Mouse (Mus musculus) spleen, adult 2 months (tissue): ENCODE measurements around the gene Car11. TPM values are rescaled to one million over a fixed set of nuclear protein-coding genes. Genes with fewer than 3 reads are reported as not detected.

Source experiments
- DNase-seq, 2 experiments: peaks; one replicate each; pipeline versions ENCODE4 v3.0.0 to v3.0.0-alpha.2; 2012 to 2021; ENCODE audit warnings: low spot score in 2 of 2, low read depth in 1 of 2
- H3K27ac ChIP-seq: fragments of 200-500 bp; 2 replicates; pipeline ENCODE4 v1.5.1; 2012; ENCODE audit warnings: low read length, inconsistent platforms; ENCODE audit not compliant: insufficient read depth
- H3K27me3 ChIP-seq: fragments of 200-500 bp; 2 replicates; pipeline ENCODE4 v1.6.1; 2012; ENCODE audit warnings: mild to moderate bottlenecking, moderate library complexity, low read length, inconsistent platforms; ENCODE audit not compliant: control insufficient read depth, insufficient read depth
- H3K36me3 ChIP-seq: fragments of 200-500 bp; 2 replicates; pipeline ENCODE4 v1.6.1; 2012; ENCODE audit warnings: mild to moderate bottlenecking, low read length, inconsistent platforms; ENCODE audit not compliant: control insufficient read depth, insufficient read depth
- H3K4me1 ChIP-seq: fragments of 200-500 bp; 2 replicates; pipeline ENCODE4 v1.6.1; 2011; ENCODE audit warnings: inconsistent platforms; ENCODE audit not compliant: control insufficient read depth, insufficient read depth, insufficient read length
- H3K4me3 ChIP-seq: fragments of 200-500 bp; 2 replicates; pipeline ENCODE4 v1.5.1; 2011; ENCODE audit warnings: mild to moderate bottlenecking, inconsistent platforms; ENCODE audit not compliant: insufficient read depth, insufficient read length; ENCODE audit errors: extremely low read depth
- CTCF ChIP-seq: fragments of 200-500 bp; IDR thresholded peaks from 2 replicates; pipeline ENCODE4 v1.5.1; 2011; ENCODE audit warnings: mild to moderate bottlenecking, inconsistent platforms; ENCODE audit not compliant: insufficient read depth, insufficient read length, insufficient replicate concordance; ENCODE audit errors: extremely low read depth
- POLR2A ChIP-seq: fragments of 200-500 bp; IDR thresholded peaks from 2 replicates; pipeline ENCODE4 v1.6.1; 2011; ENCODE audit warnings: low read depth, low read length, inconsistent platforms
- WGBS: fragments of 180-500 bp; shearing (Covaris S2); methylation state at CpG from one replicate; pipeline ENCODE4 v1.1.7; 2018; 5-methylcytosine and 5-hydroxymethylcytosine counted together
- polyA plus RNA-seq: library from polyadenylated mRNA; depleted of rRNA; stranded (reverse); fragments of >200 nt; gene quantifications from 2 replicates; pipeline ENCODE4 v1.2.3, GENCODE M21; 2012

Car11 gene
- polyA plus RNA-seq, 1 experiment, result 2.4 TPM

- DNase-seq, result no peak
- TF ChIP-seq POLR2A (no peak), CTCF (no peak)
- Histone ChIP-seq H3K27me3 (no peaks in the 10 kb centered on the region), H3K36me3 (peaks cover 24% of the 10 kb centered on the region), H3K4me3 (no peak overlapping the region), H3K27ac (no peak overlapping the region), H3K4me1 (peaks cover 5% of the 10 kb centered on the region; the same call in 1 of the 2 replicates)
- WGBS, result 90% methylated on average over 10 of the region's 10 CpGs
Observed at GRCm38 (mm10) chr7:45719180-45719579, 19.5 kb downstream of the Car11 start.

DNA sequence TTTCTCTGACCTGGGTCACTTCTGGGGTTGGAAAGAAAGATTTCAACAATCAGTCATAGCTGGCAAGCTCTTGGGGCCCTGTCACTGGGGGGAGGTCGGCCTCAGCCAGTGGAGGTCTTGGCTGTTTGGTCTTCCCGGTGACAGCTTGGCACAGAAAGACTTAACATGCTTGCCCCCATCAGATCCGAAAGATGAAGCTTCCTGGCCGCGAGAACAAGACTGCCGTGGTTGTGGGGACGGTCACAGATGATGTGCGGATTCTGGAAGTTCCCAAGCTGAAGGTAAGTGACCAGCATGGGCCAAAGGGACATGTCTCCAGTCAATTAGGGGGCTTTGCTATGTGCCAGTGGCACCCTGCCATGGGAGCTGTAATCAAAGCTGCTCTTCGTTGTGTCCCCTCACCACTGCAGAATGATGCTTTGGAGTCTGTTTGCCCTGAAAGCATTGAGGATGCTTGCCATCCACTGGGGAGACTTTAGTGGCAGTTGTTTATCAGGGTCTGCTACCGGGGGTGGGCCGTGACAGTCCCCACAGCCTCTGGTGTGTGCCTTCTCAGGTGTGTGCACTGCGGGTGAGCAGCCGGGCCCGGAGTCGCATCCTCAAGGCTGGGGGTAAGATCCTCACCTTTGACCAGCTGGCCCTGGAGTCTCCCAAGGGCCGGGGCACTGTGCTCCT is 20.2 kb downstream of the Car11 start:
- Histone ChIP-seq H3K4me1 (peaks cover 5% of the 10 kb centered on the region; the same call in 1 of the 2 replicates), H3K36me3 (peaks cover 24% of the 10 kb centered on the region)
- WGBS, result 92% methylated on average over 16 of the region's 16 CpGs

GRCm38 (mm10) chr7:45720413-45721233 is 21.0 kb downstream of the Car11 start, which contains the start of gene Fam83e:
TSS of gene Fam83e (plus strand) at chr7:45721212.
- TF ChIP-seq POLR2A, result no peak
- no peak for TF ChIP-seq CTCF
- Histone ChIP-seq H3K27ac (no peak within 1 kb of the TSS), H3K4me3 (no peak within 1 kb of the TSS), H3K36me3 (peaks cover 26% of the 10 kb centered on the region), H3K4me1 (peaks cover 2% of the 10 kb centered on the region; the same call in 1 of the 2 replicates), H3K27me3 (no peaks in the 10 kb centered on the region)
- 88% methylated on average over 14 of the region's 14 CpGs for WGBS
- DNase-seq, result no peak

More for the DNA sequence above, 20.2 kb downstream of the Car11 start:
- Histone ChIP-seq H3K27me3 (no peaks in the 10 kb centered on the region), H3K27ac (no peak overlapping the region), H3K4me3 (no peak overlapping the region)
- no peak for DNase-seq
- TF ChIP-seq CTCF (no peak), POLR2A (no peak)

DNA sequence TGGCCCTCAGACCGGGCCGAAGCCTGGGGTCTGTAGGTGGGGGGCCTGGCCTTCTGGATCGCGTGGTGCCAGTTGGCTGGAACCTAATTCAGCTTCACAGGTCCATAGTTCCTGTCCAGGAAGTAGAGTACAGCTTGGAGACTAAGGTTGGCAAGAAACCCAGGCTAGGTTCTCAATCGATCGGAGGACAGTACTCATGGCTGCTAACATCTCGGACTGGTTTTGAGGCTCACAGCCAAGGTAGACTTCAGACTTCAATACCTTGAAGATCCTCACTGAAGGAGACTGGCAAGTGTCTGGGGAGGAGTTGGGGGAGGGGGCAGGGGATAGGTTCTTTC is 21.6 kb downstream of the Car11 start:
- H3K4me1 ChIP-seq, result no peaks in the 10 kb centered on the region; the same call in 1 of the 2 replicates
- WGBS, result 89% methylated on average over 7 of the region's 7 CpGs
- no peak overlapping the region for H3K4me3 ChIP-seq
- H3K27me3 ChIP-seq, result no peaks in the 10 kb centered on the region
- peaks cover 26% of the 10 kb centered on the region for H3K36me3 ChIP-seq
- TF ChIP-seq CTCF (no peak), POLR2A (no peak)
- no peak overlapping the region for H3K27ac ChIP-seq
- no peak for DNase-seq

DNA sequence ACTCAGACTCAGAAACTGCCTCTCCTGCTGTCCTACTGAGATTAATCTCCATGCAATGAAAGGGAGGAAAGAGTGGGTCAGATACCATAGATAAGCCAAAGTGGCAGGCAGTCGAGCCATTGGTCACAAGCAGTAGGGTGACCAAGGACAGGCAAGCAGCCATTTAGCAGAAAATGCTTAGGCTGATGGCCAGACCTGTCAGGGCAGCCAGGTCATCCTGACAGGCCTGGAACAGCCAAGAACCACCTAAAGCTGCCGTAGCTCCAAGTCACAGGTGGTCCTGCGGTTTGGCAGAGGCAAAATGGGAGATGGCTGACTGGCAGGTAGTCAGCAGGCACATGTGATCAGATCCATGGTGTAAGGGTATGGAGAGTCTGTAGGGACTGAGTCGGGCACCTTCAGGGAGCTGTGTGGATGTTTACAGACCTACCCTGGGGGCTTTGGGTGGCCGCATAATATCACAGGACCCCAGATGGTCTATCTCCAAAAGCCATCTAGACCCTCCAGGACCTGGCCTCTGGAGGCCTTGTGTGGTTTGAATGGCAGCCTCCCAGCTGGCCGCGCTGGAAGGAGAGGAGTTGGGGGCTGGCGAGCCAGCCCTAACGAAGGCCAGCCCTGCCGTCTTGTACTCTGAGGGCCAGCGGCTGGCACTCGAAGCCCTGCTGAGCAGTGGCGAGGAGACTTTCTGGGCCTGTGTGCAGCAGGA is 22.2 kb downstream of the Car11 start:
- Histone ChIP-seq H3K4me3 (no peak overlapping the region), H3K36me3 (peaks cover 26% of the 10 kb centered on the region), H3K27ac (no peak overlapping the region), H3K4me1 (no peaks in the 10 kb centered on the region; the same call in 1 of the 2 replicates), H3K27me3 (no peaks in the 10 kb centered on the region)
- 92% methylated on average over 13 of the region's 13 CpGs for WGBS
- DNase-seq, result no peak
- TF ChIP-seq POLR2A (no peak), CTCF (no peak)

- Histone ChIP-seq H3K27me3 (no peaks in the 10 kb centered on the region), H3K4me3 (no peak overlapping the region), H3K36me3 (peaks cover 26% of the 10 kb centered on the region), H3K27ac (no peak overlapping the region), H3K4me1 (no peaks in the 10 kb centered on the region; the same call in 1 of the 2 replicates)
- 82% methylated on average over 13 of the region's 13 CpGs for WGBS
- DNase-seq, result no peak
- TF ChIP-seq POLR2A (no peak), CTCF (no peak)
Observed at GRCm38 (mm10) chr7:45722348-45722713, 22.7 kb downstream of the Car11 start.

- DNase-seq, result no peak
- H3K36me3 ChIP-seq, result peaks cover 26% of the 10 kb centered on the region
- no peak for TF ChIP-seq POLR2A
- no peak for TF ChIP-seq CTCF
- no peak overlapping the region for H3K27ac ChIP-seq
- no peaks in the 10 kb centered on the region; the same call in 1 of the 2 replicates for H3K4me1 ChIP-seq
- H3K4me3 ChIP-seq, result no peak overlapping the region
- WGBS, result 97% methylated on average over 4 of the region's 4 CpGs
- H3K27me3 ChIP-seq, result no peaks in the 10 kb centered on the region
Observed at GRCm38 (mm10) chr7:45723301-45723700, 23.7 kb downstream of the Car11 start.
